Mouse (Mus musculus): Measurements from ENCODE around the gene Notum. TPM values are rescaled to one million over a fixed set of nuclear protein-coding genes. Genes with fewer than 3 reads are reported as not detected.
A peak's percentile ranks its signal among the peaks of the same experiment; 100 is the strongest.

The Notum gene
- polyA plus RNA-seq, 1 experiment from 2014 or later, result 1.6 TPM

DNA sequence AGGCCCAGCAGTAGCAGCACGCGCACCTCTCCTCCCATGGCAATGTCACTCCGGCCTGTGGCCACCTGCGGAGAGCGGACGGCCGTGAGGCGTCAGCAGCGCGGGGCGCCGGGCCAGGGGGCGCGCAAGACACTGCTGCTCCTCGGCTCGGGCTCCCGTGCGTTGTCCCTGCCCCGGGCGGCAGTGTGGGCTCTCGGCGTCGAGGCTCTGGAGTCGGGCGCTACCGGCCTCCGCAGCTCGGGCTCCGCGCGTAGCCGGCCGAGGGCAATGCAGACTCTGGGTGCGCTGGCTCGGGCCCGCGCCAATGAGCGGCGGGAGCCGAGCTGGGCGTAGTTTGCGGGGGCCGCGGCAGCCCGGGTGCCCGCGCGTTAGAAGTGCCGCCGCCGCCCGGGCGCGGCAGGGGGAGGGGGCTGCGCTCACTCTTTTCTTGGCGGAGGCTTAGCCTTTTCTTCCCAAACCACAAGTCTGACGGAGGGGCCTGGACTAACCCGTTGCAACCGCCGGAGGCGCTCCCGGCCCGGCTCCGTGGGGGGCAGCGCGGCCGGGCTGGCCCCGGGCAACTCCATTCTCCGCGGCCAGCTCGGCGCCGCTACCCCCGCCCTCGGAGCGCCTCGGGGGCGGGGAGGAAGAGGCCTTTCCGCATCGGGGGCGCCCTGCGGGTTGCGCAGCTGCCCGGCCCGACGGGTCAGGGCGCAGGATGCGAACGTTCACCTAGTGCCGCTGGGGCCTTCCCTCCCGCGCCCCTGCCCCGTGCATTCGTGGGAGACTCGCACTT, 487 bp downstream of the Notum start:
- Histone ChIP-seq H3K9ac (ENCODE audit: low read length) (peak overlapping the region; percentile 57), H3K27me3 (ENCODE audit: control insufficient read depth, insufficient read depth, low read length) (peaks cover 70% of the 10 kb centered on the region), H3K4me3 (ENCODE audit: control insufficient read depth in 1 of 2, insufficient read depth in 1 of 2, low read depth in 1 of 2, low read length in 2 of 2) (peak overlapping the region; percentile 43 to 45), H3K27ac (replicated peaks in 1 of 2; ENCODE audit: control insufficient read depth in 1 of 2, insufficient read depth in 1 of 2, low read depth in 2 of 2, low read length in 2 of 2) (no peak overlapping the region), H3K9me3 (ENCODE audit: control insufficient read depth, low read length) (no peaks in the 10 kb centered on the region), H3K4me1 (ENCODE audit: control insufficient read depth in 2 of 2, insufficient read depth in 2 of 2, low read length in 2 of 2) (peaks cover 7 to 28% of the 10 kb centered on the region in 2 experiments), H3K36me3 (ENCODE audit: control insufficient read depth, insufficient read depth, low read length) (no peaks in the 10 kb centered on the region), H3K4me2 (ENCODE audit: low read length) (peak overlapping the region; percentile 82)
- no peak for ATAC-seq (ENCODE audit: insufficient number of reproducible peaks, insufficient read depth, low FRiP score, low read depth)
- under 1% methylated on average over 87 of the region's 95 CpGs for WGBS

DNA sequence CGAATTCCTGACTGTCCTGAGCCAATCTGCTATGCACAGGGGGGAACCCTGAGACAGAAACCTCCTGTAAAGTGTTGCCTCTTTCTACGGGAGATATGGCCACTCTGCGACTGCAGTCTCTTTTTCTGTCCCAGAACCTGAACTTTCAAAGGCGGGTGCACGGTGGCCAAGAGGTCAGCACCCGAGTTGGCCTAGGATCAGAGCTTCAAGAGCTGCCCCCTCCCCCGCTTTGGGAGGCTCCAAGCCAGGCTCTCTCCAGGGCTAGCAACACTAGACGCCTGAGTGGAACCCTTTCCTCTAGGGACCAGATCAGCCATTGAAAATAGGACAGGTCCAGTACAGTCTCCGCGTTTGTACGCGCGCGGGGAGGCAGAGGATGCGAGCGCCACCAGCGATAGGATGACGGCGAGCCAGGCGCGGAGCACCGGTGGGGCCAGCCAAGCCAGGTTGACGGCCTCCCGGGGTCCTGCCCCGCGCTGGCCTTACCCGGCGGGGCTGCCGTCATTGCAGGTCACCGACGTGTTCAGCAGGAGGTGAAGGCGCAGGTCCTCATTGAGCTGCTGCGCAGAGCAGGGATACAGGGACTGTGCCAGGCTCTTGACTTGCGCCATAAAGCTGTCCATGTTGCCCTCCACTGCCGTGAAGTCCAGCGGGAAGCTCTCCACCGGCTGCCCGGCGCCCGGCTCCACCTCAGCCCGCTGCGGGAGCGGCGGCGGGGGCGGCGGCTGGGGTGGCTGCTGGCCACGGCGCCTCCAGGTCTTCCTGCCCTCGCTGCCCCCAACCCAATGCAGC, 1.3 kb downstream of the Notum start:
- Histone ChIP-seq H3K9me3 (ENCODE audit: control insufficient read depth, low read length) (no peaks in the 10 kb centered on the region), H3K9ac (ENCODE audit: low read length) (peak overlapping the region; percentile 57; the same call in 1 of the 2 replicates), H3K4me2 (ENCODE audit: low read length) (peak overlapping the region; percentile 82), H3K4me1 (ENCODE audit: control insufficient read depth in 2 of 2, insufficient read depth in 2 of 2, low read length in 2 of 2) (peaks cover 7 to 28% of the 10 kb centered on the region in 2 experiments), H3K27me3 (ENCODE audit: control insufficient read depth, insufficient read depth, low read length) (peaks cover 70% of the 10 kb centered on the region), H3K27ac (replicated peaks in 1 of 2; ENCODE audit: control insufficient read depth in 1 of 2, insufficient read depth in 1 of 2, low read depth in 2 of 2, low read length in 2 of 2) (no peak overlapping the region), H3K36me3 (ENCODE audit: control insufficient read depth, insufficient read depth, low read length) (no peaks in the 10 kb centered on the region), H3K4me3 (ENCODE audit: control insufficient read depth in 1 of 2, insufficient read depth in 1 of 2, low read depth in 1 of 2, low read length in 2 of 2) (peak overlapping the region; percentile 43 to 45)
- WGBS, result 2% methylated on average over 49 of the region's 50 CpGs
- ATAC-seq (ENCODE audit: insufficient number of reproducible peaks, insufficient read depth, low FRiP score, low read depth), result no peak

DNA sequence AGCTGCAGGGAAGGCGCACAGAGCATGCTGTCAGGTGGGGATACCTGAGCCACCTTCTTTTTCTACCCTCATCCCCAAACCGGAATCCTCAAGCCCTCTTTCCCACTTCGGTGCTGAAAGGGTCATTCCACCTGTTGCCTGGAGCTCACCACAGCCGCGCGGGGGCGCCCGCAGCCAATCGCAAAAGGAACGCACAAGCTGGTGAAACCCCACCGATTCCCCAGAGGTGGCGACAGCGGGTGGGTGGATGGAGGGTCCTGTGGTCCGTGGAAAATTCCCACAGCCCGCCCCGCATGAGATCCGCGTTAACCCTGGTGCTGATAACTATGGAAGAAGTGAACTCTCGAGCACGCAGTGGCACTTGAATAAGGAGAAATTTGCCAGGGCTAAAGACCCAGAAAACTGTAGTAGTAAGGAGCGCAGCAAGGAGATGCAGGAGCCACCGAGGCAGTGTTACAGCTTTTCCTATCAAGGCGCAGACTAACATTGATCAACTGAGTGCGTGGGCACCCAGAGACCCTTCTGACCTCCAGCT, 2.0 kb downstream of the Notum start:
- ATAC-seq (ENCODE audit: insufficient number of reproducible peaks, insufficient read depth, low FRiP score, low read depth), result no peak

DNA sequence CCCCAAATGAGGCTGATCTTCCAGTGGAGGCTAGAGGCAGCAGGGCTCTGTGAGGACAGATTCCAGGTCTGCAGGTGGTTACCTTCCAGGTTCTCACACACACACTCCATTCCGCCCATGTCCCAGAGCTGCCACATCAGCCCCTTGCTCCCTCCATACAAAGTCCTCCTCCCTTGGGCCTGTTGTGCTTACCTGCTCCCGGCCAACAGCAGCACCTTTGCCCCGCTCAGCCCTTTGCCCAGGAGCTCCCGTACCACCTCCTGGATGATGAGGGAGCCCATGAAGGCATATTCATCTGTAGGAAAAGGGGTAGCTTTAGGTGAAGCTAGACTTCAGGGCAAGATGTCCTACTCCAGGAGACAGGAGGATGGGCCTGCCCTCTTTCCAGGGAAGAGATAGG, 3.7 kb downstream of the Notum start:
- no peak overlapping the region for H3K27ac ChIP-seq (replicated peaks in 1 of 2; ENCODE audit: control insufficient read depth in 1 of 2, insufficient read depth in 1 of 2, low read depth in 2 of 2, low read length in 2 of 2)
- H3K4me3 ChIP-seq (ENCODE audit: control insufficient read depth in 1 of 2, insufficient read depth in 1 of 2, low read depth in 1 of 2, low read length in 2 of 2), result no peak overlapping the region
- H3K27me3 ChIP-seq (ENCODE audit: control insufficient read depth, insufficient read depth, low read length), result peaks cover 62% of the 10 kb centered on the region
- no peaks in the 10 kb centered on the region for H3K36me3 ChIP-seq (ENCODE audit: control insufficient read depth, insufficient read depth, low read length)
- no peaks in the 10 kb centered on the region for H3K9me3 ChIP-seq (ENCODE audit: control insufficient read depth, low read length)
- 93% methylated on average over 4 of the region's 4 CpGs for WGBS
- no peak overlapping the region for H3K4me2 ChIP-seq (ENCODE audit: low read length)
- peaks cover 7 to 23% of the 10 kb centered on the region in 2 experiments for H3K4me1 ChIP-seq (ENCODE audit: control insufficient read depth in 2 of 2, insufficient read depth in 2 of 2, low read length in 2 of 2)
- no peak overlapping the region for H3K9ac ChIP-seq (ENCODE audit: low read length)
- no peak for ATAC-seq (ENCODE audit: insufficient number of reproducible peaks, insufficient read depth, low FRiP score, low read depth)

More for the DNA sequence above, 2.0 kb downstream of the Notum start:
- H3K9me3 ChIP-seq (ENCODE audit: control insufficient read depth, low read length), result no peaks in the 10 kb centered on the region
- H3K36me3 ChIP-seq (ENCODE audit: control insufficient read depth, insufficient read depth, low read length), result no peaks in the 10 kb centered on the region
- H3K4me3 ChIP-seq (ENCODE audit: control insufficient read depth in 1 of 2, insufficient read depth in 1 of 2, low read depth in 1 of 2, low read length in 2 of 2), result peak overlapping the region; percentile 4 to 45; a peak in 3 of 4 replicates
- H3K27me3 ChIP-seq (ENCODE audit: control insufficient read depth, insufficient read depth, low read length), result peaks cover 70% of the 10 kb centered on the region
- WGBS, result 4% methylated on average over 24 of the region's 24 CpGs
- no peak overlapping the region for H3K9ac ChIP-seq (ENCODE audit: low read length)
- H3K4me2 ChIP-seq (ENCODE audit: low read length), result peak overlapping the region; percentile 82
- peaks cover 7 to 28% of the 10 kb centered on the region in 2 experiments for H3K4me1 ChIP-seq (ENCODE audit: control insufficient read depth in 2 of 2, insufficient read depth in 2 of 2, low read length in 2 of 2)
- no peak overlapping the region for H3K27ac ChIP-seq (replicated peaks in 1 of 2; ENCODE audit: control insufficient read depth in 1 of 2, insufficient read depth in 1 of 2, low read depth in 2 of 2, low read length in 2 of 2)

DNA sequence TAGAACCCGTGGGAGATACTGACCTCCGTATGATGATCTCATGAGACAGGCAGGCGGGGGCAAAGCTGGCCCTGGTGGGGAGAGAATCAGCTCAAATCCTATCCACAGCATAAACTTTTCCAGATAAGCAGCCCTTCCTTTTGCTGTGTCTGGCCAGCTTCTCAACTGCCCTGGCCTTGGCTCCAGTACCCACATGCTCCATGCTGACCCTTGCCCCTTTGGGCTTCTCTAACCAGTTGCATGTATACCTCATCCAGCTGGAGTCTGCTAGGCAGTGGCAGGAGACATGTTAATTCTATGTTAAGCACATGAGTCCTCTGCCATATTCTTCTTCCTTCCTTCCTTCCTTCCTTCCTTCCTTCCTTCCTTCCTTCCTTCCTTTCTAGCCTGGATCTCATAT, 6.2 kb downstream of the Notum start:
- Histone ChIP-seq H3K9me3 (ENCODE audit: control insufficient read depth, low read length) (no peaks in the 10 kb centered on the region), H3K4me1 (ENCODE audit: control insufficient read depth in 2 of 2, insufficient read depth in 2 of 2, low read length in 2 of 2) (peaks cover 6 to 7% of the 10 kb centered on the region in 2 experiments; a peak in 3 of 4 replicates), H3K27ac (replicated peaks in 1 of 2; ENCODE audit: control insufficient read depth in 1 of 2, insufficient read depth in 1 of 2, low read depth in 2 of 2, low read length in 2 of 2) (no peak overlapping the region), H3K27me3 (ENCODE audit: control insufficient read depth, insufficient read depth, low read length) (peaks cover 36% of the 10 kb centered on the region), H3K4me2 (ENCODE audit: low read length) (no peak overlapping the region), H3K9ac (ENCODE audit: low read length) (no peak overlapping the region), H3K4me3 (ENCODE audit: control insufficient read depth in 1 of 2, insufficient read depth in 1 of 2, low read depth in 1 of 2, low read length in 2 of 2) (no peak overlapping the region), H3K36me3 (ENCODE audit: control insufficient read depth, insufficient read depth, low read length) (no peaks in the 10 kb centered on the region)
- WGBS, result 52% methylated on average over 3 of the region's 3 CpGs
- no peak for ATAC-seq (ENCODE audit: insufficient number of reproducible peaks, insufficient read depth, low FRiP score, low read depth)

DNA sequence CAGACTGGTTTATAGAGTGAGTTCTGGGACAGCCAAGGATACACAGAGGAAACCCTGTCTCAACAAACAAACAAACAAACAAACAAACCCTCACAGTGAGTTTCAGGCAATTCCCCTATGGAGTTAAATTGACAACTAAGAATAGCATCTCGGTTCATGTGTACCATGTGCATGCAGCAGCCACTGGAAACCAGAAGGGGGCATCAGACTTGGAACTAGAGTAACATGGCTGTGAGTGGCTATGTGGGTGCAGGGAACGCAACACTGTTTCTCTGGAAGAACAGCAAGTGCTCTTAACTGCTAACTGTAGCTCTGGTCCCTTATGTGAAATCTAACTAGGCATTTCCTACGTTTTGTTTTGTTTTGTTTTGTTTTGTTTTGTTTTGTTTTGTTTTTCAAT, 9.1 kb downstream of the Notum start:
- no peak for ATAC-seq (ENCODE audit: insufficient number of reproducible peaks, insufficient read depth, low FRiP score, low read depth)
- peaks cover 7 to 8% of the 10 kb centered on the region in 2 experiments; a peak in 2 of 4 replicates for H3K4me1 ChIP-seq (ENCODE audit: control insufficient read depth in 2 of 2, insufficient read depth in 2 of 2, low read length in 2 of 2)
- H3K4me2 ChIP-seq (ENCODE audit: low read length), result no peak overlapping the region
- H3K27ac ChIP-seq (replicated peaks in 1 of 2; ENCODE audit: control insufficient read depth in 1 of 2, insufficient read depth in 1 of 2, low read depth in 2 of 2, low read length in 2 of 2), result no peak overlapping the region
- H3K36me3 ChIP-seq (ENCODE audit: control insufficient read depth, insufficient read depth, low read length), result no peaks in the 10 kb centered on the region
- H3K9me3 ChIP-seq (ENCODE audit: control insufficient read depth, low read length), result no peaks in the 10 kb centered on the region
- H3K9ac ChIP-seq (ENCODE audit: low read length), result no peak overlapping the region
- no peak overlapping the region for H3K4me3 ChIP-seq (ENCODE audit: control insufficient read depth in 1 of 2, insufficient read depth in 1 of 2, low read depth in 1 of 2, low read length in 2 of 2)
- 66% methylated on average over 3 of the region's 3 CpGs for WGBS
- H3K27me3 ChIP-seq (ENCODE audit: control insufficient read depth, insufficient read depth, low read length), result peaks cover 7% of the 10 kb centered on the region; the same call in 1 of the 2 replicates

DNA sequence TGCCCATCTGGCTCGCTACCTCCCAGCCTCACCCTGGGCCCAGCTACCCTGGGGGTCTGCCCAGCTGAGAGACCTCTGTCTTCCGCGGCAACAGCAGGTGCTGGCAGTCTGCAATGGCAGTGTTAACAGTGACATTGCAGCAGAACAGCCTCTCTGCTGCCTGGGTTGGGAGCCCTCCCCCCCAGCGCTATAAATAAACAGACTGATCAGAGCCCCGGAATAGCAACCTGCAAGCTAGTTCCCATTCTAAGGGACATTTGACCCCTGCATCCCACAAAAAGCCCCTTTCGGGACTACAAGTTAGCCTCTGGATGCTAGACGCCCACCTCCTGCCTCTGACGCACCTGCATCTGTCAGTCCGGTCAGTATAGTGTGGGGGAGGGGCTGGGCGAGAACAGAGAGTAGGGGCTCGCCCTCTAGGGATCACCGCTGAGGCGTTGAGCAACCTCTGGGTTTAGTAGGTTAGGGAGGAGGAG, 12.9 kb downstream of the Notum start, which contains the start of gene Myadml2:
Myadml2 (minus strand) TSS at position 158 of the 476 bp plus-strand sequence.
- 2% methylated on average over 13 of the region's 13 CpGs for WGBS
- H3K9me3 ChIP-seq (ENCODE audit: control insufficient read depth, low read length), result no peaks in the 10 kb centered on the region
- H3K27ac ChIP-seq (replicated peaks in 1 of 2; ENCODE audit: control insufficient read depth in 1 of 2, insufficient read depth in 1 of 2, low read depth in 2 of 2, low read length in 2 of 2), result peak within 1 kb of the TSS; percentile 86 to 95
- ATAC-seq (ENCODE audit: insufficient number of reproducible peaks, insufficient read depth, low FRiP score, low read depth), result peak; percentile 40; the same call in 1 of the 2 replicates
- H3K4me2 ChIP-seq (ENCODE audit: low read length), result peak within 1 kb of the TSS; percentile 72
- peak within 1 kb of the TSS; percentile 80 for H3K9ac ChIP-seq (ENCODE audit: low read length)
- H3K27me3 ChIP-seq (ENCODE audit: control insufficient read depth, insufficient read depth, low read length), result no peaks in the 10 kb centered on the region
- no peaks in the 10 kb centered on the region for H3K36me3 ChIP-seq (ENCODE audit: control insufficient read depth, insufficient read depth, low read length)
- peaks cover 9 to 12% of the 10 kb centered on the region in 2 experiments for H3K4me1 ChIP-seq (ENCODE audit: control insufficient read depth in 2 of 2, insufficient read depth in 2 of 2, low read length in 2 of 2)
- H3K4me3 ChIP-seq (ENCODE audit: control insufficient read depth in 1 of 2, insufficient read depth in 1 of 2, low read depth in 1 of 2, low read length in 2 of 2), result peak within 1 kb of the TSS; percentile 49 to 68

Data from heart, embryonic 14.5 days (tissue).